Mouse (Mus musculus) liver, embryonic 11.5 days (tissue): ENCODE results near the gene Ctnnbl1. TPM values are rescaled to one million over a fixed set of nuclear protein-coding genes. Genes with fewer than 3 reads are reported as not detected.
A peak's percentile ranks its signal among the peaks of the same experiment; 100 is the strongest.

ENCODE experiments used
- ATAC-seq: fragments of 200-750 bp; cut with Nextera tagmentation; replicated peaks from 2 replicates; pipeline ENCODE4 v1.8.0; 2017; ENCODE audit warnings: moderate number of reproducible peaks, mild to moderate bottlenecking, moderate TSS enrichment, moderate library complexity; ENCODE audit not compliant: low FRiP score
- DNase-seq: peaks from one replicate; pipeline ENCODE4 v3.0.0-alpha.2; 2017; ENCODE audit warnings: low spot score
- H3K27ac ChIP-seq: fragments of 300-500 bp; sonication (generic); 2 replicates; pipeline ENCODE4 v1.5.1; 2014; ENCODE audit warnings: mild to moderate bottlenecking, low read depth, low read length, control low read depth
- H3K27me3 ChIP-seq: fragments of 300-500 bp; sonication (generic); replicated peaks from 2 replicates; pipeline ENCODE4 v1.6.1; 2014; ENCODE audit warnings: low read length, mixed read lengths; ENCODE audit not compliant: control insufficient read depth, insufficient read depth
- H3K36me3 ChIP-seq: fragments of 300-500 bp; sonication (generic); 2 replicates; pipeline ENCODE4 v1.6.1; 2014; ENCODE audit warnings: mild to moderate bottlenecking, low read length, moderate library complexity, mixed read lengths; ENCODE audit not compliant: control insufficient read depth, insufficient read depth
- H3K4me1 ChIP-seq: fragments of 300-500 bp; sonication (generic); replicated peaks from 2 replicates; pipeline ENCODE4 v1.6.1; 2014; ENCODE audit warnings: low read length, mixed read lengths; ENCODE audit not compliant: control insufficient read depth, insufficient read depth
- H3K4me2 ChIP-seq: fragments of 300-500 bp; sonication (generic); 2 replicates; pipeline ENCODE4 v1.6.1; 2014; ENCODE audit warnings: mild to moderate bottlenecking, control low read depth, moderate library complexity
- H3K4me3 ChIP-seq: fragments of 300-500 bp; sonication (generic); 2 replicates; pipeline ENCODE4 v1.5.1; 2014; ENCODE audit warnings: low read depth, low read length, control low read depth
- H3K9ac ChIP-seq: fragments of 300-500 bp; sonication (generic); 2 replicates; pipeline ENCODE4 v1.6.1; 2014; ENCODE audit warnings: low read depth, low read length, control low read depth
- H3K9me3 ChIP-seq: fragments of 300-500 bp; sonication (generic); 2 replicates; pipeline ENCODE4 v1.6.1; 2016; ENCODE audit warnings: low read length, inconsistent platforms, mixed read lengths; ENCODE audit not compliant: control insufficient read depth
- whole genome bisulfite sequencing: fragments of 180-500 bp; shearing (Covaris S2); extraction: QIAGEN DNeasy Blood & Tissue Kit; methylation state at CpG from one replicate; pipeline ENCODE4 v1.1.7; 2014; 5-methylcytosine and 5-hydroxymethylcytosine counted together
- polyA plus RNA-seq: library from polyadenylated mRNA; unstranded; fragments of >200 nt; fragmentation: Nextera tagmentation; extraction: Ambion mirVana; gene quantifications from 2 replicates; pipeline ENCODE4 v1.2.1, GENCODE M21; 2014

Ctnnbl1 gene
- polyA plus RNA-seq, 1 experiment from 2014 or later, result 56.3 TPM

DNA sequence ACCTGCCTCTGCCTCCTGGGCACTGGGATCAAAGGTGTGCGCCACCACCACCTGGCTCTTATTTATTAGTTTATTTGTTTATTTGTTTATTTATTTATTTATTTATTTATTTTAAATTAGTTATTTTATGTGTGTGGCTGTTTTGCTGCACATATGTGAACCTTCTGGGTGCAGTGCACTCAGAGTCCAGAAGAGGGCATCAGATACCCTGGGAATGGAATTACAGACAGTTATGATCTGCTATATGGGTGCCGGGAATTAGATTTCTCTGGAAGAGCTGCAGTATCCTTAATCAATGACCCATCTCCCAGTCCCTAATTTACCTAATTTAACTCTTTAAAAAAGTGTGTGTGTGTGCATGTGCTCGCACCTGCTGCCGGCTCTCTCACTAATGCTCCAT lies 8.5 kb downstream of the Ctnnbl1 start:
- Histone ChIP-seq H3K36me3 (no peaks in the 10 kb centered on the region), H3K9me3 (no peaks in the 10 kb centered on the region), H3K27me3 (no peaks in the 10 kb centered on the region), H3K4me1 (peaks cover 5% of the 10 kb centered on the region; the same call in 1 of the 2 replicates), H3K9ac (no peak overlapping the region), H3K4me3 (no peak overlapping the region), H3K4me2 (no peak overlapping the region), H3K27ac (no peak overlapping the region)
- ATAC-seq (no peak), DNase-seq (no peak)
- 91% methylated on average over 4 of the region's 4 CpGs for WGBS

DNA sequence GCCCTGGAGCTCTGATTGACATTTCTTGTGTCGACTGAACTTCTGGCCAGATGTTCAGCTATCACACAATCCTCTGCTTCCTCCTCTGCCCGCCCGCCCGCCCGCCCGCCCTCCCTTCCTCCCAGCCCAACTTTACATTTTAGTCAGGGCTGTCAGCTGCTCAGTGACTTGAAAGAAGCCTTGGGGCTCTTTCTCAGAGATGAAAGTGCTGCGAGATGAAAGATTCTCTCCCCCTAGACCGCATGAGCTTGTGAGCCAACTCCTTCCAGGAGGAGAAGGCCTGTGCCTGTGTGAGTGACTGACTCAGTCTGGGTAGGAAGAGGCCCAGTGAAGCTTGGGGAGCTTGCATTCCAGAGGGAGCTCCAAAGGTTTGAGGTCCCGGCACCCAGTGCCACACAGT lies 9.4 kb downstream of the Ctnnbl1 start:
- no peak overlapping the region for H3K27ac ChIP-seq
- no peak for DNase-seq
- WGBS, result 61% methylated on average over 9 of the region's 9 CpGs
- ATAC-seq, result no peak
- no peak overlapping the region for H3K9ac ChIP-seq
- H3K36me3 ChIP-seq, result no peaks in the 10 kb centered on the region
- H3K27me3 ChIP-seq, result no peaks in the 10 kb centered on the region
- H3K4me3 ChIP-seq, result no peak overlapping the region
- peaks cover 8% of the 10 kb centered on the region for H3K4me1 ChIP-seq
- no peaks in the 10 kb centered on the region for H3K9me3 ChIP-seq
- no peak overlapping the region for H3K4me2 ChIP-seq

DNA sequence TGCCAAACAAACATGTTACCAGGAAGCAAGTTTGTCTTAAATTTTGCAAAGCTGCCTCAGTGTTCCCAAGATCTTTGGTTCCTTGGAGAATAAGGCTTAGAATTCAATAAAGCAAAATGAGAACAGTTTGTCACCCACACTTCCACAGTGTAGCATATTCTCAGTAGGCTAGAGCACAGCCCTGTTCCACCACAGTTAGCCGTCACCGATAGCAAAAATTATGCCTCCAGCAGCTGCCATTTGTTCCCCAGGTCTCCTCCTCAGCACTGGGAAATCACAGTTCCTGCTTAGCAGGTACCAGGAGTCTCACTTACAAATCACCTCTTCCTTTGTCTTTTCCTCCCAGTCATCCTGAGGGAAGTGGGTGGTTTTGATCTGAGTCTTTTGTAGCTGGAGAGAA lies 10.8 kb downstream of the Ctnnbl1 start:
- 79% methylated on average over 2 of the region's 2 CpGs for WGBS

DNA sequence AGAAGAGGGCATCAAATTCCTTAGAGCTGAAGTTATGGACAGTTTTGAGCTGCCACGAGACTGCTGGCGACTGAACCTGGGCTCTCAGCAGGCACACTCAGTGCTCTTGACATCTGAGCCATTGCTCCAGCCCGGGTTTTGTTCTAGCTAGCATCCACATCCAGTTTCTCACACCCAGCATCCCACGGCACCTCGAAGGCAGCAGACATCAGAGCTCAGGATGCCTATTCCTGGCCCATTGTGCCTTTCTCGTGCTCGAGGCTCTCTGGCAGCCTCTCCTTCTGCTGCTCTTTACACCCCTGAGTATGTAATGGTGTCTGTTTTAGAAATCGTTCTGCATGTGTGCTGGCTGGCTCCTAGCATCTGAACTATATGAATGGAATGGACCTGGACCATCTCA lies 13.3 kb downstream of the Ctnnbl1 start:
- Histone ChIP-seq H3K27ac (no peak overlapping the region), H3K36me3 (no peaks in the 10 kb centered on the region), H3K27me3 (no peaks in the 10 kb centered on the region), H3K9me3 (no peaks in the 10 kb centered on the region), H3K9ac (no peak overlapping the region), H3K4me1 (peaks cover 16% of the 10 kb centered on the region), H3K4me3 (no peak overlapping the region), H3K4me2 (no peak overlapping the region)
- DNase-seq, result no peak
- ATAC-seq, result no peak
- 86% methylated on average over 8 of the region's 8 CpGs for WGBS

More for the DNA sequence above, 10.8 kb downstream of the Ctnnbl1 start:
- DNase-seq (no peak), ATAC-seq (no peak)
- no peak overlapping the region for H3K4me2 ChIP-seq
- no peak overlapping the region for H3K9ac ChIP-seq
- no peak overlapping the region for H3K27ac ChIP-seq
- H3K4me1 ChIP-seq, result peaks cover 16% of the 10 kb centered on the region
- no peaks in the 10 kb centered on the region for H3K9me3 ChIP-seq
- no peak overlapping the region for H3K4me3 ChIP-seq
- H3K36me3 ChIP-seq, result no peaks in the 10 kb centered on the region
- no peaks in the 10 kb centered on the region for H3K27me3 ChIP-seq

DNA sequence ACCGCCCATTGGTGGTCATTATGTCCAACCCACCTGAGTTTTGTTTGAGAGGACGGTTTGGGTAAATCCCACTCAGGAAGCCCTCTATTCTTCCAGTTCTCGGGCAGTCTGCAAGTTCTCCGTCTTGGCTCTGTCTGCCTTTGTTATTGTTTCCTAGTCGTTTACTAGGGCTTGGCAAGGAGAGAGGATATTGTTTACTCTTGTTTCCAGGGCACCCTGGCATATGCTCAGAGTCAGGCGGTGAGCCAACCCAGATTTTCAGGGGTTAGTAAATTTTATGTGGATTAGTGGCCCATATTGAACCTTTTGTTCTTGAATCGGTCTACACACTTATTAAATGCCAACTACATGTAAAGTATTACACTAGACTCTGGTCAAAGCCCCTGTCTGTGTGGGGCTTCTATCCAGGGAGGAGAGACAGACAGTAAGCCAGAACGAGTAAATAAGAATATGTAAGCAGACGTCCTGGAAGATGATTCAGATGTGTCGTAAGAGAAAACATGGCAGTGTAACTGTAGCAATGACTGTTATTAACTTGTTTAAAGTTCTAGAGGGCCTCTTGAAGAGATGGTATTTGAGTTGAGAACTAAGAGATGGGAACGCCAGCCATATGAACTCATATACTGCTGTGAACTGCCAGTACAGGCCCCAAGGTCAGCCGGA lies 13.9 kb downstream of the Ctnnbl1 start:
- Histone ChIP-seq H3K9ac (no peak overlapping the region), H3K4me2 (no peak overlapping the region), H3K27me3 (no peaks in the 10 kb centered on the region), H3K36me3 (no peaks in the 10 kb centered on the region), H3K4me1 (peaks cover 16% of the 10 kb centered on the region), H3K4me3 (no peak overlapping the region), H3K27ac (0 out of 2 replicates have a peak overlapping the region, but pooled peaks have one; percentile 6), H3K9me3 (no peaks in the 10 kb centered on the region)
- 85% methylated on average over 12 of the region's 12 CpGs for WGBS
- no peak for ATAC-seq
- DNase-seq, result no peak

DNA sequence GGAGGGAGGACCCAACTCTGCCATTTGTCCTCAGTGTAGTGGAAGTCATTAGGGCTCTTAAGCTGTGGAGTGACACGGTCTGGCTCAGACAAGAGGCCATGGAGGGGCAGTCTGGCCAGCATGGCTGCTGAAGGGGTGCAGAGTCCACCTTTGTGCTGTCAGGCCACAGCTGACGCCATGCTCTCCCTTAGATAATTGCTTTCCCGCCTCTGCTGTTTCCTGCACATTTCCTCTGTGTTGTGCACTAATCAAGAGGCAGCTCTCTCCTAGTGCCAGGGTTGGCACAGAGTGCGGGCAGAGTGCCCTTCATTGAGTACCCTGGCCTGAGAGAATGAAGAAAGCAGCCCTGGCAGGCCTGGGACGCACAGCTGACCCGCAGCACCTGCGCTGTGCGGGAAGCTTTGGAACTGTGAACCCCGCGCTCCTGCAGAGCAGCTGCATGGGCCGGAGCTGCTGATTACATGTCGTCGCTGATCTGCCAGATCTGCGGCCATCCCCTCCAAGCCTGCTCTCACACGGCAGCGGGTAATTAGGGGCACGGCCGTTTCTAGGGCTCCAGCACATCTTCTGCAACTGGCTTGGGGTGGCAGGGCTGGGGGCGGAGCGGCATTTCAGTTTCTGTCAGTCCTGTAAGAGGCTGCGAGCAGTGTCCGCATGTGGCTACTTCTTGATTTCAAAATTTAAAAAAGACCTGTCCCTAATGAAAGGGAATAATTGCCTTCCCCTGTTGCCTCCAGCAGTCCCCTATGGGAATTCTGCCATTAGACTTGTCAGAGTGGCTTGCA lies 14.6 kb downstream of the Ctnnbl1 start:
- H3K27ac ChIP-seq, result 0 out of 2 replicates have a peak overlapping the region, but pooled peaks have one; percentile 6

DNA sequence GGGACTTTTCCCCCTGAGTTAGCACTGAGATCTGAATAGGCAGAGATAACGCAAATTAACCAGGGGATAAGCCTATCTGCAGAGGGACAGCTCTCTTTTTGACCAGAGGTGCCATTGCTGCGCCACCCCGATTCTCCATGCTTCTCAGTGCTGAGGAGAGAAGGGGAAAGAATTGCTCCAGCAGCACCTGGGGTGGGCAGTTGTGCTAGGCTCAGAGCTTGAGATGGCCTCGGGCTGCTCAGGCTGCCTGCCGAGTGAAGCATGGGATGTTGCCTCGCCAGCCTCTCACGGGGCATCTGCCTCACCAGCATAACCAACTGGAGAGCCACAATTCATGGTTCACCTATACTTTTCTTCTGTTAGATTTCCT lies 15.2 kb downstream of the Ctnnbl1 start:
- Histone ChIP-seq H3K9ac (no peak overlapping the region), H3K36me3 (no peaks in the 10 kb centered on the region), H3K27me3 (no peaks in the 10 kb centered on the region), H3K9me3 (no peaks in the 10 kb centered on the region), H3K4me1 (peaks cover 14% of the 10 kb centered on the region), H3K27ac (no peak overlapping the region), H3K4me3 (no peak overlapping the region), H3K4me2 (no peak overlapping the region)
- DNase-seq (no peak), ATAC-seq (peak; percentile 63)
- WGBS, result 75% methylated on average over 7 of the region's 7 CpGs

More for the DNA sequence above, 14.6 kb downstream of the Ctnnbl1 start:
- H3K36me3 ChIP-seq, result no peaks in the 10 kb centered on the region
- no peak overlapping the region for H3K4me2 ChIP-seq
- DNase-seq (no peak), ATAC-seq (no peak)
- H3K27me3 ChIP-seq, result no peaks in the 10 kb centered on the region
- WGBS, result 67% methylated on average over 22 of the region's 22 CpGs
- no peak overlapping the region for H3K9ac ChIP-seq
- H3K9me3 ChIP-seq, result no peaks in the 10 kb centered on the region
- no peak overlapping the region for H3K4me3 ChIP-seq
- peaks cover 14% of the 10 kb centered on the region for H3K4me1 ChIP-seq

DNA sequence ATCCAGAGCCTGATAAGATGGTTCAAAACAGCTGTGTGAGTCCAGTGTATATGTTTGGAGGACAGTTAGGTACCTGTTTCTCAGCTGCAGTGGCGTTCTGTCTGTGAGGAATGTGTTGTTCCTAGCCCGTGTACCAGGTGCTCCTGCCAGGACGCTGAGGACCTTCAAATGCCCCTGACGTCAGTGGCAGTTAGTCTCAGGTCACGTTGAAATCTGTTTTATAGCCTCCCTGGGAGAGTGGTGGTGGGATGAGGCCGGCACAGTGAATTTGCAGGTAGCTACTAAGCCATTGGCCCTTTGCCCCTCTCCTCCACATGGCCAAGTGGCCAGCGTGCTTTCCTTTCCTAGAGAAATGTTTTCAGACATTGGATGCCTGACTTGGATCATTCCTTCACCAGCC lies 18.6 kb downstream of the Ctnnbl1 start:
- 79% methylated on average over 7 of the region's 7 CpGs for WGBS
- Histone ChIP-seq H3K4me3 (no peak overlapping the region), H3K36me3 (no peaks in the 10 kb centered on the region), H3K4me1 (peaks cover 17% of the 10 kb centered on the region), H3K9me3 (no peaks in the 10 kb centered on the region), H3K9ac (no peak overlapping the region), H3K27me3 (no peaks in the 10 kb centered on the region), H3K4me2 (no peak overlapping the region), H3K27ac (no peak overlapping the region)
- DNase-seq, result no peak
- no peak for ATAC-seq

DNA sequence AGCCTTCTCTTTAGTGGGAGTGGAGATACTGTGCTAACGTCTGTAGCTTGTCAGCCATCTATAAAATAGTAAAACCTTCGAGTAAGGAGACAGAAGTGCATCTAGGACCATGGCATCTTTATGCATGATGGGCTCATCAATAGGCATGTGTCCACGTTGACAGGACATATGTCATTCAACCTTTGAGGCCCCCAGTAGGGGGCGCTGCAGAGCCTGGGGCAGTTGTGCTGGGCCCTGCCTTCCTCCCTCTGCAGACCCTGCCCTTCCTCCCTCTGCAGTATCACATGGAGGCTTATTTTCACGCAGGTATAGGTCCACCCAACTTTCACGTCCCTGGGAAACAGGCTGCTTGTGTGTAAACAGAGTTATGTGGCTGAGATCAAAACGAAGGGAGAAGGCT lies 19.0 kb downstream of the Ctnnbl1 start:
- no peak overlapping the region for H3K27ac ChIP-seq
- 73% methylated on average over 7 of the region's 7 CpGs for WGBS
- ATAC-seq (no peak), DNase-seq (no peak)
- peaks cover 17% of the 10 kb centered on the region for H3K4me1 ChIP-seq
- H3K4me2 ChIP-seq, result no peak overlapping the region
- no peak overlapping the region for H3K9ac ChIP-seq
- H3K27me3 ChIP-seq, result no peaks in the 10 kb centered on the region
- H3K36me3 ChIP-seq, result no peaks in the 10 kb centered on the region
- no peak overlapping the region for H3K4me3 ChIP-seq
- no peaks in the 10 kb centered on the region for H3K9me3 ChIP-seq
